Mouse (Mus musculus): Measurements from ENCODE around the gene Otol1.

Gene Otol1

GRCm38 (mm10) chr3:70007313-70007712 lies at the start of gene Otol1:
TSS of gene Otol1 (plus strand) at chr3:70007613.
- DNase-seq (ENCODE audit: low read depth): no peak

- DNase-seq (ENCODE audit: low read depth): peak; percentile 61
These were observed 45.2 kb upstream of the Otol1 start for GRCm38 (mm10) chr3:69962187-69962586.

GRCm38 (mm10) chr3:69971482-69972097 lies 35.8 kb upstream of the Otol1 start:
- DNase-seq (ENCODE audit: low read depth): no peak

GRCm38 (mm10) chr3:69978092-69978491 lies 29.3 kb upstream of the Otol1 start:
- no peak for DNase-seq (ENCODE audit: low read depth)

- no peak for DNase-seq (ENCODE audit: low read depth)
These were observed 13.6 kb upstream of the Otol1 start for GRCm38 (mm10) chr3:69993806-69994205.

- no peak for DNase-seq (ENCODE audit: low read depth)
These were observed 5.9 kb upstream of the Otol1 start for GRCm38 (mm10) chr3:70001540-70001939.

GRCm38 (mm10) chr3:70003126-70003764 lies 4.2 kb upstream of the Otol1 start:
- no peak for DNase-seq (ENCODE audit: low read depth)

- peak; percentile 14 for DNase-seq (ENCODE audit: low read depth)
These were observed 3.5 kb upstream of the Otol1 start for GRCm38 (mm10) chr3:70003955-70004354.

GRCm38 (mm10) chr3:70004379-70004778 lies 3.0 kb upstream of the Otol1 start:
- DNase-seq (ENCODE audit: low read depth): no peak

GRCm38 (mm10) chr3:70012641-70013040 lies 5.2 kb downstream of the Otol1 start:
- no peak for DNase-seq (ENCODE audit: low read depth)

GRCm38 (mm10) chr3:70026605-70027004 lies 19.2 kb downstream of the Otol1 start:
- no peak for DNase-seq (ENCODE audit: low read depth)

- DNase-seq (ENCODE audit: low read depth): no peak
These were observed 21.8 kb downstream of the Otol1 start for GRCm38 (mm10) chr3:70029260-70029659.

- peak; percentile 42 for DNase-seq (ENCODE audit: low read depth)
These were observed 28.2 kb downstream of the Otol1 start for GRCm38 (mm10) chr3:70035593-70035992.

All from NIH3T3 (cell line).